In the genomic region with DNA sequence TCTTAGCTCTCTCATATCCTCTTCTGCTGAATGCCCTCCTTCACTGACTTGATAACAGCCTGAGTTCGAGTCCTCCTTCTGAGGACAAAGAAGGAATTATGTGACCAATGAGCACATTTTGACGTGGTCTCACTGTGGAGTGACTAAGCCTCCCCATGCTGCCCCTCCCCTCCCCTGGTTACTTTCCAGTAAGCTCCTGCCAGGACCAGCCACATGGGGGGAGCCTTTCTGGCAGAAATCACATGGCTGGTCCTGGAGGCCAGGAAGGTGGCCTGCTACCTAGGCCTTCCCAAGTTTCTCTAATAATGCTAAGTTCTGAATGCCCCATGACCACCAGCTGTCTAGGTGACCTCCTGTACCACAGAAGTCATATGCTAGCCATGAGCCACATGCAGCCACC, we compare ENCODE assay signal across 26 mouse cellular contexts. TPM values are rescaled to one million over a fixed set of nuclear protein-coding genes. Genes with fewer than 3 reads are reported as not detected.
A peak's percentile ranks its signal among the peaks of the same experiment; 100 is the strongest.
DNase-seq lines count a peak whose midpoint lies in the region; ATAC-seq and TF ChIP-seq lines count a peak whose summit lies in the region.
"Had no signal": no experiment of that assay in that cellular context is flagged by ENCODE, and none has a peak within 500 bp of the region (broad histone marks: within the 10 kb centered on the region; RNA-seq: fewer than 3 reads in every experiment).

No protein-coding gene starts in this region.

- peak overlapping the region; percentile 62; the same call in 1 of the 2 replicates for H3K27ac ChIP-seq in cerebellum, adult 2 months (ENCODE audit: insufficient read depth, low read length)
- H3K27ac ChIP-seq: embryonic facial prominence, embryonic 10.5 days; embryonic facial prominence, embryonic 13.5 days; forebrain, embryonic 12.5 days; forebrain, embryonic 15.5 days; heart, embryonic 15.5 days; hindbrain, embryonic 15.5 days; intestine, embryonic 15.5 days had no signal

- no peak overlapping the region for H3K4me3 ChIP-seq in cerebellum, adult 2 months (replicated peaks; ENCODE audit: insufficient read depth, low read depth, low read length)
- H3K4me3 ChIP-seq: embryonic facial prominence, embryonic 10.5 days; embryonic facial prominence, embryonic 13.5 days; erythroblast, embryonic 14.5 days; forebrain, embryonic 12.5 days; forebrain, embryonic 15.5 days; heart, embryonic 12.5 days; heart, embryonic 15.5 days; hindbrain, embryonic 15.5 days; intestine, embryonic 15.5 days had no signal

- peak; percentile 46 to 68 for DNase-seq in cerebellum, adult 2 months
- DNase-seq in cerebellum, adult 9-11 months = peak; percentile 61
- DNase-seq in cerebellum, postnatal 4 days (ENCODE audit: low spot score in 2 of 2) = no peak
- DNase-seq in NIH3T3 (ENCODE audit: low read depth) = peak; percentile 26
- DNase-seq in cerebellum, postnatal 14 days = peak; percentile 43 to 66
- no peak for DNase-seq in urinary bladder, postnatal 10 days (ENCODE audit: low spot score)
- DNase-seq: adrenal gland, postnatal 10 days; adrenal gland, postnatal 36 days; embryo, embryonic 11 days; gastrocnemius, postnatal 25 days; heart, adult 18-20 months; heart, postnatal 10 days; heart, postnatal 4 days; kidney, adult 11 months had no signal

- no peak for ATAC-seq in cerebellum, adult (ENCODE audit: insufficient number of reproducible peaks, low FRiP score, low TSS enrichment)
- ATAC-seq: forebrain, embryonic 15.5 days; intestine, embryonic 15.5 days; Patski had no signal

- TF ChIP-seq CTCF in cerebellum, adult 2 months (IDR thresholded peaks at IDR 0.05; ENCODE audit: borderline replicate concordance, insufficient read depth, low read depth, low read length) = no peak

- H3K4me1 ChIP-seq in cerebellum, adult 2 months (ENCODE audit: control insufficient read depth, insufficient read depth, low read length) = peaks cover 62% of the 10 kb centered on the region
- H3K4me1 ChIP-seq: embryonic facial prominence, embryonic 10.5 days; embryonic facial prominence, embryonic 13.5 days; hindbrain, embryonic 15.5 days; intestine, embryonic 15.5 days had no signal

- no peaks in the 10 kb centered on the region for H3K27me3 ChIP-seq in cerebellum, adult 2 months (ENCODE audit: control insufficient read depth, insufficient read depth, low read length)
- H3K27me3 ChIP-seq: forebrain, embryonic 12.5 days; forebrain, embryonic 15.5 days; hindbrain, embryonic 15.5 days; intestine, embryonic 15.5 days; Patski had no signal

- no peak for TF ChIP-seq POLR2A in cerebellum, adult 2 months (IDR thresholded peaks at IDR 0.05; ENCODE audit: borderline replicate concordance, insufficient read depth, low read length)

- 16% methylated on average over 2 of the region's 2 CpGs for WGBS in cerebellum, adult 2 months

RNA-seq across cellular contexts. Expression of a gene that starts 27.3 kb away (rescaled TPM):
- 40.7 and 47.2 TPM in 2 replicates for polyA plus RNA-seq in cerebellum, adult 2 months (2012; rRNA removed)
- polyA plus RNA-seq: erythroblast, embryonic 14.5 days; gonadal fat pad, adult 2 months; intestine, embryonic 15.5 days had no signal

Comparison
In these comparisons a context has a peak if more than half of its experiments do, and no peak if none do; other contexts are left out.
1. DNase-seq: peak in cerebellum, adult 2 months (2 of 2), cerebellum, adult 9-11 months (single experiment), NIH3T3 (single experiment) and cerebellum, postnatal 14 days (2 of 2); none in cerebellum, postnatal 4 days (0 of 2) and urinary bladder, postnatal 10 days (single experiment).